Comparison of ENCODE assay signal across 10 mouse cellular contexts in the genomic region with DNA sequence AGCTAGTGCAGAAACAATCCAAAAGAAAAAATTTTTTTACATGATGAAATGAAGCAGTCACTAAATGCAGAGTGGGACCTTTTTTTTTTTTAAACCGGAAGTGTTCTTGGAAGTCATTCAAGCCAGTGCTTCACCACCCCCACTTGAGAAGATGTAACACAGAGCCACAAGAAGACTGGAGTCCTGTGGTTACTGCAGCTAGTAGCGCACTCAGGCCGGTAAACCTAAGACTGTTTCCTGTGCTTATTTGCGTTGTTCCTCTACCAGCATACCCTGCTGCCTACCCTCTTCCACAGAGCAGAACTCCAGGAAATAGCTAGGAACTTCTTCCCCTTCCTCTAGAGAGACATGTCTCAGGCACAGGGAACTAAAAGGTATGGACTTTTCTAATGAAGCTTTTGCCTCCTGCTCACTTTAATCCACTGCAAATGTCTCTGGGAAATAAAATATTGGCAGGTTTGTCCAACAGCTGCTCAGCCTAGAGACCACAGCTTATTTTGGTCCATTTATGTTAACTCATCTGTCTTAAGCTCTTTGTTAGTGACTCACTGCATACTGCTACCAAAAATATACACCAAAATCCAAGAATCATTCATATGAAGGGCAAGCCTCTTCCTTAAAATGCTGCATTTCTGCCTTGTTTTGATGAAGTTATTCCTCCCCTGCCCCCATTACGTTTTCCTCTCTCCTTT. TPM values are rescaled to one million over a fixed set of nuclear protein-coding genes. Genes with fewer than 3 reads are reported as not detected.
DNase-seq lines count a peak whose midpoint lies in the region; ATAC-seq lines count a peak whose summit lies in the region.
"Had no signal": no experiment of that assay in that cellular context is flagged by ENCODE, and none has a peak within 500 bp of the region (broad histone marks: within the 10 kb centered on the region; RNA-seq: fewer than 3 reads in every experiment).

No protein-coding gene starts in this region.

- intact Hi-C loops in gastrocnemius, postnatal 14 days (cut with DNase I; ENCODE audit: low total_unique reads): no loop called here

- no peak for DNase-seq in frontal cortex, postnatal 25 days (ENCODE audit: low spot score in 2 of 2)
- DNase-seq in right cerebral cortex, adult 2 months (ENCODE audit: low spot score in 2 of 2): peak; percentile 10 to 17
- DNase-seq in right cerebral cortex, postnatal 14 days: no peak
- peak; percentile 51 for DNase-seq in induced T-regulatory cell, adult 2 months (ENCODE audit: low read depth)
- peak; percentile 19 for DNase-seq in thymus, postnatal 14 days
- DNase-seq in adrenal gland, postnatal 25 days: no peak
- DNase-seq in gastrocnemius, postnatal 14 days: no peak
- DNase-seq: cerebellum, postnatal 14 days had no signal

- peak; percentile 70 for ATAC-seq in frontal cortex, adult (ENCODE audit: low TSS enrichment)
- ATAC-seq: forebrain, embryonic 13.5 days had no signal

RNA-seq across cellular contexts. Expression of gene Rps6ka3, which starts 0.9 kb away (rescaled TPM):
- total RNA-seq in adrenal gland, postnatal 25 days (2021): 56.0 and 57.8 TPM in 2 replicates
- total RNA-seq in gastrocnemius, postnatal 14 days (2021): 10 to 100 TPM; 58.8 to 78.0 TPM

Comparison
In these comparisons a context has a peak if more than half of its experiments do, and no peak if none do; other contexts are left out.
1. DNase-seq: peak in right cerebral cortex, adult 2 months (2 of 2), induced T-regulatory cell, adult 2 months (single experiment) and thymus, postnatal 14 days (single experiment); none in frontal cortex, postnatal 25 days (0 of 2), right cerebral cortex, postnatal 14 days (single experiment), adrenal gland, postnatal 25 days (single experiment) and gastrocnemius, postnatal 14 days (single experiment).